Mouse (Mus musculus) heart, postnatal 10 days (tissue): Measurements from ENCODE around the gene Hecw2. TPM values are rescaled to one million over a fixed set of nuclear protein-coding genes. Genes with fewer than 3 reads are reported as not detected.

Experiments
- DNase-seq, 2 experiments: peaks; one replicate each; pipeline ENCODE4 v3.0.0; 2021
- intact Hi-C: fragments of 180-260 bp; cut with DNase I; formaldehyde crosslinking; loops from one replicate; pipeline ENCODE4 v1.15.1; 2025
- total RNA-seq, 2 experiments: library from RNA; stranded (reverse); gene quantifications; 2 replicates each; pipeline ENCODE4 v1.2.3; 2021

The Hecw2 gene
- total RNA-seq, 2 experiments from 2014 or later = 12.2 to 19.4 TPM

GRCm38 (mm10) chr1:54119638-54120320 lies 75.2 kb downstream of the Hecw2 start:
- DNase-seq = no peak
- intact Hi-C loops = no loop called here

GRCm38 (mm10) chr1:54118342-54118973 lies 76.5 kb downstream of the Hecw2 start:
- DNase-seq = no peak
- intact Hi-C loops = no loop called here

- DNase-seq = peak; percentile 6 to 10
- intact Hi-C loops = no loop called here
These were observed 83.9 kb downstream of the Hecw2 start for GRCm38 (mm10) chr1:54110920-54111605.

- intact Hi-C loops = no loop called here
- DNase-seq = no peak
These were observed 85.7 kb downstream of the Hecw2 start for GRCm38 (mm10) chr1:54109255-54109654.

GRCm38 (mm10) chr1:54106756-54107155 lies 88.2 kb downstream of the Hecw2 start:
- intact Hi-C loops = no loop called here
- no peak for DNase-seq

GRCm38 (mm10) chr1:54079708-54080107 lies 115.3 kb downstream of the Hecw2 start:
- intact Hi-C loops = no loop called here
- DNase-seq = no peak

- DNase-seq = peak; percentile 14 to 32
- intact Hi-C loops = no loop called here
These were observed 120.5 kb downstream of the Hecw2 start for GRCm38 (mm10) chr1:54074456-54074855.

- intact Hi-C loops = no loop called here
- no peak for DNase-seq
These were observed 124.8 kb downstream of the Hecw2 start for GRCm38 (mm10) chr1:54070121-54070520.

- no peak for DNase-seq
- intact Hi-C loops = no loop called here
These were observed 126.7 kb downstream of the Hecw2 start for GRCm38 (mm10) chr1:54068248-54068647.

GRCm38 (mm10) chr1:54065434-54065833 lies 129.5 kb downstream of the Hecw2 start:
- no peak for DNase-seq
- intact Hi-C loops = no loop called here

- intact Hi-C loops = no loop called here
- DNase-seq = no peak
These were observed 133.9 kb downstream of the Hecw2 start for GRCm38 (mm10) chr1:54061078-54061477.

- no peak for DNase-seq
- intact Hi-C loops = no loop called here
These were observed 135.2 kb downstream of the Hecw2 start for GRCm38 (mm10) chr1:54059731-54060130.

- no peak for DNase-seq
- intact Hi-C loops = no loop called here
These were observed 142.2 kb downstream of the Hecw2 start for GRCm38 (mm10) chr1:54052771-54053170.

- peak; percentile 15 to 22 for DNase-seq
- intact Hi-C loops = no loop called here
These were observed 148.0 kb downstream of the Hecw2 start for GRCm38 (mm10) chr1:54046923-54047322.

GRCm38 (mm10) chr1:54039062-54039461 lies 155.9 kb downstream of the Hecw2 start:
- peak; percentile 44 to 50 for DNase-seq
- intact Hi-C loops = loop anchor here (1.0 to 5.0 kb wide), 3 partner anchors 130 to 343 kb away; no protein-coding TSS in a partner anchor

- intact Hi-C loops = loop anchor here (5.0 kb wide), 1 partner anchor 40 kb away; no protein-coding TSS in a partner anchor
- no peak for DNase-seq
These were observed 177.3 kb downstream of the Hecw2 start for GRCm38 (mm10) chr1:54017686-54018085.

GRCm38 (mm10) chr1:54015739-54016138 lies 179.2 kb downstream of the Hecw2 start:
- no peak for DNase-seq
- intact Hi-C loops = loop anchor here (5.0 kb wide), 1 partner anchor 38 kb away; no protein-coding TSS in a partner anchor

GRCm38 (mm10) chr1:54012414-54012813 lies 182.6 kb downstream of the Hecw2 start:
- DNase-seq = no peak
- intact Hi-C loops = no loop called here

- intact Hi-C loops = no loop called here
- DNase-seq = no peak
These were observed 185.4 kb downstream of the Hecw2 start for GRCm38 (mm10) chr1:54009418-54010064.

GRCm38 (mm10) chr1:54005860-54006386 lies 189.0 kb downstream of the Hecw2 start:
- intact Hi-C loops = no loop called here
- no peak for DNase-seq

- intact Hi-C loops = no loop called here
- DNase-seq = peak in 1 of 2 experiments; percentile 18
These were observed 191.7 kb downstream of the Hecw2 start for GRCm38 (mm10) chr1:54003288-54003687.
